Mouse (Mus musculus): ENCODE results near the gene Sec31a. TPM values are rescaled to one million over a fixed set of nuclear protein-coding genes. Genes with fewer than 3 reads are reported as not detected.
"Not testable (repeated sequence)": the region's sequence is repeated elsewhere in the genome, so short reads cannot be mapped to it uniquely, and the experiment has no call there.

Gene Sec31a
- polyA plus RNA-seq, 1 experiment from 2014 or later, result 161 TPM

DNA sequence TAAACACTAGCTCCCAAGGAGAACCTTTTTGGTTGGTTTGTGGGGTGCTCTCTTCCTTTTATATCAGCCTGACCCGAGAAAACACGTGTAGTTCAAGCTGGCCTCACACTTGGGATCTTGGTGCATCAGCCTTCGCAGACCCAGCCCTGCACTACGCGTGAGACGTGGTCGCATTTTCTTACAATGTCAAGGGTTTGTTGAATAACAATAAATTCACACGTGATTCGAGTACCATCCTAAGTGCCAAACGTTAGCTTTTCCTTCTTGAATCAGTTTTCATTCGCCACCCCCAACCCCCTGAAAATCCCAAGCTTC, 14.0 kb upstream of the Sec31a start:
- WGBS, result 2% methylated on average over 11 of the region's 11 CpGs
- ATAC-seq (ENCODE audit: low read depth), result peak; percentile 7; the same call in 1 of the 2 replicates
- Histone ChIP-seq H3K27ac (ENCODE audit: low read length) (peak overlapping the region; percentile 88), H3K9ac (ENCODE audit: low read length) (peak overlapping the region; percentile 95), H3K9me3 (ENCODE audit: control insufficient read depth, low read length) (no peaks in the 10 kb centered on the region), H3K4me1 (replicated peaks; ENCODE audit: control insufficient read depth, insufficient read depth, low read length) (peaks cover 26% of the 10 kb centered on the region), H3K36me3 (ENCODE audit: control insufficient read depth, insufficient read depth, low read length) (peaks cover 16% of the 10 kb centered on the region), H3K4me2 (ENCODE audit: low read depth, low read length) (peak overlapping the region; percentile 88), H3K4me3 (ENCODE audit: low read length) (peak overlapping the region; percentile 85), H3K27me3 (ENCODE audit: control insufficient read depth, insufficient read depth, low read depth, low read length) (no peaks in the 10 kb centered on the region)

DNA sequence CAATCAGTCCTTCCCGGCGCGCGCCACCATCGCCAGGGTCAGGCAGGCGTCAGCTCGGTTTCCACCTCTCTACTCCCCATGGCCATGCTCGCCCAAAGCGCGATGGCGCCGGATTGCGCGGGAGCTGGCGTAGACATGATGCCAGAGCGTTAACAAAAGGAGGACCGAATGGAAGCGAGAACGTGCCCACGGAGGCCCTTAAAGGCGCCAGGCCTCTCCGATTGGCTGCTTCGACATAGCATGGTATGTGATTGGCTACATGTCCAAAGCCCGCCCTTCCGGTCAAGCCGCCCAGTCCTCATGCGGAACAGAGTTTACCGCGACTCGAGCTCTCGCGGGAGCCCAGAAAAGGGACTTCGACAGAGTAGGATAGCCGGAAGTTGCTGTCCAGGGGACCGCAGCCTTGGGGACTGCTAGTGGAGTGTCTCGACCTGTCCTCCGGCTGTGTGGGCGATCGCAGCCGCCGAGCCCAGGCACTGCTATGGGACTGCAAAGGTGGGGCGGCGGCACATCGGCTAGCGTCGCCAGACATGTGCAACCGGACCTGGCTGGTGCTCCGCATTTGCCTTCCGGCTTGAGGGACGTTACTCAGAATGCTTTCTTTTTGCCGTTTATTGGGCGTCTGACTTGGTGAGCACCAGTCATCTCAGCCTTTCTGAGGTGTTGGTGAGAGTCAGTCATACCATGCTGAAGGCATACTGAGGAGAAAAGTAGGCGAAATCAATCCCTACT, 13.5 kb upstream of the Sec31a start:
- under 1% methylated on average over 53 of the region's 53 CpGs for WGBS
- Histone ChIP-seq H3K9ac (ENCODE audit: low read length) (peak overlapping the region; percentile 95), H3K4me2 (ENCODE audit: low read depth, low read length) (peak overlapping the region; percentile 88), H3K9me3 (ENCODE audit: control insufficient read depth, low read length) (no peaks in the 10 kb centered on the region), H3K4me1 (replicated peaks; ENCODE audit: control insufficient read depth, insufficient read depth, low read length) (peaks cover 30% of the 10 kb centered on the region), H3K4me3 (ENCODE audit: low read length) (peak overlapping the region; percentile 85), H3K27ac (ENCODE audit: low read length) (peak overlapping the region; percentile 96), H3K27me3 (ENCODE audit: control insufficient read depth, insufficient read depth, low read depth, low read length) (no peaks in the 10 kb centered on the region), H3K36me3 (ENCODE audit: control insufficient read depth, insufficient read depth, low read length) (peaks cover 18% of the 10 kb centered on the region)
- ATAC-seq (ENCODE audit: low read depth), result peak; percentile 100

DNA sequence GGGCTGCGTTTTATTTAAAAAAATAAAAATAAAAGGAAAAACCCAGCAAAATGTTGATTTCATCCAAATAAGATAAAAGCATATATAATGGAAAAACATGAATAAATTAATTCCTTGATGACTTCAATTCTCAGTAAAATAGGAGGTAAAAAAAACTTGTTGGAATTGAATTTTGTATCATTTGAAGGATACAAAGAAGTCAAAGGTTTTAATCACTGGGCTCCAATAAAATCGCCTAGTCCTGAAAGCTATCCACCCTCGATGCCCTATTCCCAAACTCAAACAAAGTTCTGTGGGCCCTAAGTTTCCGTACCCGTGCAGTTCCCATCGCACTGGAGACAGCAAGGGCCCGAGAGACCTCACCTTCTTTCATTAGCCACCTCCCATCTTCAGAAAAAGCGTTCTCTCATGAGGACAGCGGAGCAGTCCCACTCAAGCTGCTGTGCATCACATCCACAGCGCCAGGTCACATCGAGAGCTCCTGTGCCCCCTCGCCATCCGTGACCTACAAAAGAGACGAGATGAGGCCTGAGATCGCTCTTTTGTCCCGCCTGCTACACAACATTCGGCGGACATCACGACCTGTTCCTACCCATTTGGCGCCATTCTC, 12.8 kb upstream of the Sec31a start:
- H3K4me2 ChIP-seq (ENCODE audit: low read depth, low read length), result peak overlapping the region; percentile 66
- ATAC-seq (ENCODE audit: low read depth), result peak; percentile 55

DNA sequence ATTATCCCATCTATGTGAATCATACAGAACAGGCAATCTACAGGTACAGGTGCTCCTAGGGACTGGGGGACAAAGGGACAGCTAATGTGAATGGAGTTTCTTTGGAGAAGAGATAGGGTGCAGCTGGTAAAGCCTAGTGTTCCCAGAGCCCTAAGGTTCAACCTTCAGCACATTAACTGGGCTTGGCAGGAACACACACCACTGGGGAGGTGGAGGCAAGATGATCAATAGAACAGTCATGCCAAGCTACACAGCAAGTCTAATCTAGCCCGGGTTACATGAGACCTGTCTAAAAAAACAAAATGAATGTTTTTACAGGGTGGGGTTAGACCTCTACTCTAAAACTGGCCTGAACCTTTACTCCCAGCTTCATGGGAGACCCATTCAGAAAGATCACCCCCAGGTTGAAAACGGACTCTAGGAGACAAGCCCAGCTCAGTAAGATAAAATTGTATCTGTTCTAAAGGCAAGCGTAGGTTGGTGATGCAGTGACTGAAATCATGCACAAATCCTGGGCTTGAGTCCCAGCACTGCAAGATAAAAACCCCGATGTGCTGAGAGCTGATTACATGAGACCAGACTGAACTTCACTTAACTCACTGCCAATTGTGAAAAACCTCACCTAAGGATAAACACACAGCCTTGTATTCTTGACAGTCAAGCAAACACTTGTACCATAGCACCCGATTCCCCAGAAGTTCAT, 12.1 kb upstream of the Sec31a start:
- Histone ChIP-seq H3K9ac (ENCODE audit: low read length) (peak overlapping the region; percentile 52), H3K9me3 (ENCODE audit: control insufficient read depth, low read length) (no peaks in the 10 kb centered on the region), H3K36me3 (ENCODE audit: control insufficient read depth, insufficient read depth, low read length) (peaks cover 23% of the 10 kb centered on the region), H3K4me2 (ENCODE audit: low read depth, low read length) (peak overlapping the region; percentile 66), H3K27me3 (ENCODE audit: control insufficient read depth, insufficient read depth, low read depth, low read length) (no peaks in the 10 kb centered on the region), H3K27ac (ENCODE audit: low read length) (no peak overlapping the region), H3K4me1 (replicated peaks; ENCODE audit: control insufficient read depth, insufficient read depth, low read length) (peaks cover 35% of the 10 kb centered on the region), H3K4me3 (ENCODE audit: low read length) (peak overlapping the region; percentile 85)
- WGBS, result 1% methylated on average over 5 of the region's 5 CpGs
- no peak for ATAC-seq (ENCODE audit: low read depth)

More for the DNA sequence above, 12.8 kb upstream of the Sec31a start:
- Histone ChIP-seq H3K36me3 (ENCODE audit: control insufficient read depth, insufficient read depth, low read length) (peaks cover 22% of the 10 kb centered on the region), H3K27ac (ENCODE audit: low read length) (peak overlapping the region; percentile 96), H3K4me3 (ENCODE audit: low read length) (peak overlapping the region; percentile 85), H3K4me1 (replicated peaks; ENCODE audit: control insufficient read depth, insufficient read depth, low read length) (peaks cover 35% of the 10 kb centered on the region), H3K27me3 (ENCODE audit: control insufficient read depth, insufficient read depth, low read depth, low read length) (no peaks in the 10 kb centered on the region), H3K9me3 (ENCODE audit: control insufficient read depth, low read length) (no peaks in the 10 kb centered on the region), H3K9ac (ENCODE audit: low read length) (peak overlapping the region; percentile 95)
- WGBS, result 0% methylated on average over 20 of the region's 20 CpGs

DNA sequence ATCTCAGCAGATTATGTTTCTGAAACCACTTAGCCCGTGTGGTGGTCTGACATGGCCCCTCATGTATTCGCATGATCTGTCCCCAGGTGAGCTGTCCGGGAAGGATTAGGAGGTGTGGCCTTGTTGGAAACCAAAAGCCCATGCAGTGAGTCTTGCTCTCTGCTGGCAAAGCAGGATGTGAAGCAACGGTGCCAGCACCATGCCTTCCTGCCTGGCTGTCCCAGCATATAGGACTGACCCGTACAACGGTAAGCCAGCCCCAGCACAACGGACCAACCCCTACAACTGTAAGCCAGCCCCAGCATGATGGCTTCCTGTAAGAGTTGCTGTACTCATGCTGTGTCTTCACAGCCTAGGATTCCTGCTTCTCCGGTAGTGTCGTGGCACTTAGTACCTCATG, 11.2 kb upstream of the Sec31a start:
- peaks cover 37% of the 10 kb centered on the region for H3K4me1 ChIP-seq (replicated peaks; ENCODE audit: control insufficient read depth, insufficient read depth, low read length)
- peak overlapping the region; percentile 85 for H3K4me3 ChIP-seq (ENCODE audit: low read length)
- no peak overlapping the region for H3K27ac ChIP-seq (ENCODE audit: low read length)
- WGBS, result 28% methylated on average over 9 of the region's 9 CpGs
- H3K9me3 ChIP-seq (ENCODE audit: control insufficient read depth, low read length), result no peaks in the 10 kb centered on the region
- H3K36me3 ChIP-seq (ENCODE audit: control insufficient read depth, insufficient read depth, low read length), result peaks cover 31% of the 10 kb centered on the region
- ATAC-seq (ENCODE audit: low read depth), result no peak
- H3K9ac ChIP-seq (ENCODE audit: low read length), result peak overlapping the region; percentile 52
- H3K4me2 ChIP-seq (ENCODE audit: low read depth, low read length), result peak overlapping the region; percentile 66
- H3K27me3 ChIP-seq (ENCODE audit: control insufficient read depth, insufficient read depth, low read depth, low read length), result no peaks in the 10 kb centered on the region

DNA sequence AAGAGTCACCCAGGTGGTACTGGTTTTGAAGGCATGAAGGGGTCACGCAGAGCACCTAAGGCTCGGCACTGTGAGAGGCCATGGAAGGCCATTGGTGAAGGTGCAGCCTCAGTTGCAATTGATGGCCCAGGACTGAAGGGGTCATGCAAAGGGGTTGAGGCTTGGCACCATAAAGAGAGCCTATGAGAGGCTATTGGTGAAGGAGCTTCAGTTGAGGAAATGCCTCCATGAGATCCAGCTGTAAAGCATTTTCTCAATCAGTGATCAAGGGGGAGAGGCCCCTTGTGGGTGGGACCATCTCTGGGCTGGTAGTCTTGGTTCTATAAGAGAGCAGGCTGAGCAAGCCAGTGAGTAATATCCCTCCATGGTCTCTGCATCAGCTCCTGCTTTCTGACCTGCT, 9.8 kb upstream of the Sec31a start:
- ATAC-seq (ENCODE audit: low read depth); H3K9me3 ChIP-seq (ENCODE audit: control insufficient read depth, low read length); H3K27ac ChIP-seq (ENCODE audit: low read length); H3K4me3 ChIP-seq (ENCODE audit: low read length); H3K9ac ChIP-seq (ENCODE audit: low read length); H3K27me3 ChIP-seq (ENCODE audit: control insufficient read depth, insufficient read depth, low read depth, low read length); H3K4me2 ChIP-seq (ENCODE audit: low read depth, low read length): not testable (repeated sequence)
- peaks cover 41% of the 10 kb centered on the region for H3K36me3 ChIP-seq (ENCODE audit: control insufficient read depth, insufficient read depth, low read length)
- whole genome bisulfite sequencing, result 70% methylated on average over 2 of the region's 2 CpGs
- H3K4me1 ChIP-seq (replicated peaks; ENCODE audit: control insufficient read depth, insufficient read depth, low read length), result peaks cover 37% of the 10 kb centered on the region

DNA sequence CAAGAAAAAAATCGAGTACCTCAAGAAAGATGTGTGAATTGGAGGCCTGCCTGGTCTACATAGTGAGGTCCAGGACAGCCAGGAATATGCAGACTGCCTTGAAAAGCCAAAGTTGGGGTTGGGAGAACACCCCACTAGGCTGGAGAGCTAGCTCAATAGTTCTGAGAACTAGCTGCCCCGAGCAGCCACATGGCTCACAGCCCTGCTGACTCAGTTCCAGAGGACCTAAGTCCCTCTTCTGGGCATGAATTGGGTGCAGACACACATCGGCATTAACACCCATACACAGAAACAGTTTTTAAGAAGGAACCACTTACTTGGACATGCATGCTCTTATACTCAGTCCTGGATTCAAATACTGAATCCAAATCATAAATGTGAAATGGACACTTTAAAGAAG, 8.2 kb upstream of the Sec31a start:
- Histone ChIP-seq H3K27me3 (ENCODE audit: control insufficient read depth, insufficient read depth, low read depth, low read length) (no peaks in the 10 kb centered on the region), H3K27ac (ENCODE audit: low read length) (no peak overlapping the region), H3K4me3 (ENCODE audit: low read length) (no peak overlapping the region), H3K9ac (ENCODE audit: low read length) (peak overlapping the region; percentile 21; the same call in 1 of the 2 replicates), H3K4me1 (replicated peaks; ENCODE audit: control insufficient read depth, insufficient read depth, low read length) (peaks cover 31% of the 10 kb centered on the region), H3K4me2 (ENCODE audit: low read depth, low read length) (peak overlapping the region; percentile 6), H3K36me3 (ENCODE audit: control insufficient read depth, insufficient read depth, low read length) (peaks cover 54% of the 10 kb centered on the region), H3K9me3 (ENCODE audit: control insufficient read depth, low read length) (no peaks in the 10 kb centered on the region)
- no peak for ATAC-seq (ENCODE audit: low read depth)
- 62% methylated on average over 3 of the region's 3 CpGs for WGBS

DNA sequence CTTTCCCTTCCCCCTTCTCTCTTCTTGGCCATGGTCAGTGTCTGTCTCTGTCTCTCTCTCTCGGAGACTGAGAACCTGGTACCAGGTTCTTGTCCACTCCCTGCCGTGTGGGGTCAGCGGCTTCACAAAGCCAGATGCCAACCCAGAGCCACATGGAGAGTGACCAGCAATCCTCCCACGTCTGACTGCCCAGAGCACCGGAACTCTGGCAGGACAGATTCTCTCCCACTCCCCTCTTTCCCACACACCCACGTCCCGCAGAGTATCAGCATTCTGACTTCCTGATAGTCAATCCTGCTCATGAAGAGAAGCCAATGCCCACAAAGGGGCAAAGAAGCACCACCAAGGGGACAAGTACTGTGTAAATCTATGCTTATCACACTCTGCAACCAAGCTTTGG, 7.6 kb upstream of the Sec31a start:
- Histone ChIP-seq H3K27me3 (ENCODE audit: control insufficient read depth, insufficient read depth, low read depth, low read length) (no peaks in the 10 kb centered on the region), H3K9me3 (ENCODE audit: control insufficient read depth, low read length) (no peaks in the 10 kb centered on the region), H3K9ac (ENCODE audit: low read length) (no peak overlapping the region), H3K4me2 (ENCODE audit: low read depth, low read length) (no peak overlapping the region; the same call in 1 of the 2 replicates), H3K4me3 (ENCODE audit: low read length) (no peak overlapping the region), H3K36me3 (ENCODE audit: control insufficient read depth, insufficient read depth, low read length) (peaks cover 59% of the 10 kb centered on the region), H3K4me1 (replicated peaks; ENCODE audit: control insufficient read depth, insufficient read depth, low read length) (peaks cover 31% of the 10 kb centered on the region), H3K27ac (ENCODE audit: low read length) (no peak overlapping the region)
- no peak for ATAC-seq (ENCODE audit: low read depth)
- 60% methylated on average over 7 of the region's 7 CpGs for WGBS

DNA sequence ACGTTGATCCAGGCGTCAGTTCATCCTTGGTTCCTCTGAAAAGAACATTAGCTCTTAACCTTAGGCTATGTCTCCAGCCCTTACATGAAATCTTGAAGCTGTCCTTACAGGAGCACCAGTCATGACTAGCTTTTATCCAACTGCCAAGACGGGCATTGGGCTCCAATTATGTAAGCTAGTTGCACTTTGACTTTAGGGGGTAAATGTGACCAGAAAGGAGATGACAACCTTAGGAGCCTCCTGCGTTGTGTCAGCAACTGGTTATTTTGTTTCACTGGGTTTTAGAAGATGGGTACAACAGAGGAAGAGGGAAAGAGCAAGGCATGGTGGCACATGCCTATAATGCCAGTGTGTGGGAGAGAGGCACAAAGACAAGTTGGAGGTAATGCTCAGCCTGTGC, 2.8 kb upstream of the Sec31a start:
- Histone ChIP-seq H3K4me3 (ENCODE audit: low read length) (no peak overlapping the region), H3K36me3 (ENCODE audit: control insufficient read depth, insufficient read depth, low read length) (peaks cover 41% of the 10 kb centered on the region), H3K4me2 (ENCODE audit: low read depth, low read length) (no peak overlapping the region), H3K27ac (ENCODE audit: low read length) (no peak overlapping the region), H3K9ac (ENCODE audit: low read length) (no peak overlapping the region), H3K27me3 (ENCODE audit: control insufficient read depth, insufficient read depth, low read depth, low read length) (no peaks in the 10 kb centered on the region), H3K4me1 (replicated peaks; ENCODE audit: control insufficient read depth, insufficient read depth, low read length) (peaks cover 12% of the 10 kb centered on the region), H3K9me3 (ENCODE audit: control insufficient read depth, low read length) (no peaks in the 10 kb centered on the region)
- ATAC-seq (ENCODE audit: low read depth), result no peak
- WGBS, result 49% methylated on average over 4 of the region's 4 CpGs

All from lung, embryonic 16.5 days (tissue).